Mouse (Mus musculus): ENCODE data around the gene Scaper.

GRCm38 (mm10) chr9:55937664-55938617 is at the start of gene Scaper:
- TF ChIP-seq CTCF (IDR thresholded peaks at IDR 0.05; ENCODE audit: low read depth) (peak; percentile 67), EP300 (IDR thresholded peaks at IDR 0.05; ENCODE audit: low read depth) (no peak)

Data from liver, embryonic 14.5 days (tissue).